Mouse (Mus musculus) stomach, postnatal 0 days (tissue): ENCODE results near the gene Limd1. TPM values are rescaled to one million over a fixed set of nuclear protein-coding genes. Genes with fewer than 3 reads are reported as not detected.

ENCODE experiments used
- ATAC-seq: fragments of 200-750 bp; cut with Nextera tagmentation; 2 replicates; pipeline ENCODE4 v1.8.0; 2017; ENCODE audit not compliant: low FRiP score, low TSS enrichment
- DNase-seq: peaks from one replicate; pipeline ENCODE4 v3.0.0-alpha.2; 2016; ENCODE audit warnings: low spot score
- H3K27ac ChIP-seq: fragments of 300-500 bp; sonication (generic); replicated peaks from 2 replicates; pipeline ENCODE4 v1.5.1; 2014; ENCODE audit warnings: mild to moderate bottlenecking, control low read depth
- H3K27me3 ChIP-seq: fragments of 300-500 bp; sonication (generic); 2 replicates; pipeline ENCODE4 v1.6.1; 2014; ENCODE audit warnings: low read length; ENCODE audit not compliant: control insufficient read depth, insufficient read depth
- H3K36me3 ChIP-seq: fragments of 300-500 bp; sonication (generic); 2 replicates; pipeline ENCODE4 v1.6.1; 2014; ENCODE audit warnings: low read length, mixed read lengths; ENCODE audit not compliant: control insufficient read depth, insufficient read depth
- H3K4me1 ChIP-seq: fragments of 300-500 bp; sonication (generic); replicated peaks from 2 replicates; pipeline ENCODE4 v1.6.1; 2014; ENCODE audit warnings: antibody characterized with exemption; ENCODE audit not compliant: control insufficient read depth, insufficient read depth
- H3K4me2 ChIP-seq: fragments of 300-500 bp; sonication (generic); replicated peaks from 2 replicates; pipeline ENCODE4 v1.6.1; 2014; ENCODE audit warnings: low read depth, mild to moderate bottlenecking, control low read depth, moderate library complexity
- H3K4me3 ChIP-seq: fragments of 300-500 bp; sonication (generic); 2 replicates; pipeline ENCODE4 v1.5.1; 2014; ENCODE audit warnings: low read depth, low read length, control low read depth
- H3K9ac ChIP-seq: fragments of 300-500 bp; sonication (generic); 2 replicates; pipeline ENCODE4 v1.6.1; 2014; ENCODE audit warnings: mild to moderate bottlenecking, low read length, control low read depth, mixed read lengths
- H3K9me3 ChIP-seq: fragments of 300-500 bp; sonication (generic); 2 replicates; pipeline ENCODE4 v1.6.1; 2016; ENCODE audit warnings: low read length; ENCODE audit not compliant: control insufficient read depth
- CTCF ChIP-seq: IDR thresholded peaks from 2 replicates; pipeline ENCODE4 v1.5.1; 2016; ENCODE audit warnings: antibody characterized with exemption, low read depth, mild to moderate bottlenecking, moderate library complexity
- EP300 ChIP-seq: optimal IDR thresholded peaks from 2 replicates; pipeline ENCODE3; 2016; ENCODE audit warnings: antibody characterized with exemption
- WGBS: fragments of 180-500 bp; shearing (Covaris S2); extraction: QIAGEN DNeasy Blood & Tissue Kit; methylation state at CpG from one replicate; pipeline ENCODE4 v1.1.7; 2014; 5-methylcytosine and 5-hydroxymethylcytosine counted together
- polyA plus RNA-seq: library from polyadenylated mRNA; unstranded; fragments of >200 nt; fragmentation: Nextera tagmentation; extraction: Ambion mirVana; gene quantifications from 2 replicates; pipeline ENCODE4 v1.2.1, GENCODE M21; 2015

Limd1 gene
- polyA plus RNA-seq, 1 experiment from 2014 or later, result 22.2 TPM

- DNase-seq, result peak; percentile 54
- WGBS, result 0% methylated on average over 1 of the region's 1 CpGs
- TF ChIP-seq CTCF (peak; percentile 87), EP300 (no peak)
- H3K27me3 ChIP-seq, result no peaks in the 10 kb centered on the region
- no peaks in the 10 kb centered on the region for H3K9me3 ChIP-seq
- H3K4me3 ChIP-seq, result no peak overlapping the region
- H3K36me3 ChIP-seq, result no peaks in the 10 kb centered on the region; the same call in 1 of the 2 replicates
- ATAC-seq, result no peak
- no peaks in the 10 kb centered on the region for H3K4me1 ChIP-seq
- no peak overlapping the region for H3K9ac ChIP-seq
- H3K4me2 ChIP-seq, result no peak overlapping the region
- H3K27ac ChIP-seq, result no peak overlapping the region
Observed at GRCm38 (mm10) chr9:123525095-123525494, 46.6 kb downstream of the Limd1 start.

DNA sequence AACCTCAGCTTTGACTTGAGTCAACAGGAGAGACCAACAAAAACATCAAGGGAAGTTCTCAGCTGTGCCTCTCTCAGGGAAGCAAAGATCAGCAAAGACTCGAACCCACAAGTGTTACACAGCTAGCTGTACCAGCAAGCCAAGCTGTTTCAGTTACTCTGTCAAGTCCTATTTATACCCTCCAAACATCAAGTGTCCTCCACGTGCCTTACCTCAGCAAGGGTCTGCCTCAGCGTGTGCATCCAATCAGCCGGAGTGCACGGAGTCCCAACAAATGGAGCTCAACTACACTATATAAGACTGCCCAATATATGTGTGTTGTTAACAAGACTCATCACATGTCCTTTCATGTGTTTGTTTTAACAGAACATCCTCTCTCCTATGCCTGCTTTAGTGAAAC is 48.0 kb downstream of the Limd1 start:
- no peak overlapping the region for H3K9ac ChIP-seq
- no peak for TF ChIP-seq EP300
- no peak for TF ChIP-seq CTCF

GRCm38 (mm10) chr9:123528087-123528925 is 49.8 kb downstream of the Limd1 start:
- Histone ChIP-seq H3K9ac (peak overlapping the region; percentile 77), H3K9me3 (no peaks in the 10 kb centered on the region), H3K4me2 (peak overlapping the region; percentile 68), H3K36me3 (no peaks in the 10 kb centered on the region), H3K27me3 (no peaks in the 10 kb centered on the region), H3K4me3 (peak overlapping the region; percentile 48), H3K4me1 (0 out of 2 replicates have a peak, but pooled peaks cover 3% of the 10 kb centered on the region), H3K27ac (peak overlapping the region; percentile 95)
- TF ChIP-seq CTCF, result no peak
- no peak for TF ChIP-seq EP300
- ATAC-seq (no peak), DNase-seq (no peak)
- 22% methylated on average over 6 of the region's 6 CpGs for WGBS

More for the DNA sequence above, 48.0 kb downstream of the Limd1 start:
- no peak for ATAC-seq
- Histone ChIP-seq H3K27me3 (no peaks in the 10 kb centered on the region), H3K4me2 (no peak overlapping the region), H3K9me3 (no peaks in the 10 kb centered on the region), H3K27ac (no peak overlapping the region), H3K4me1 (0 out of 2 replicates have a peak, but pooled peaks cover 3% of the 10 kb centered on the region), H3K4me3 (no peak overlapping the region), H3K36me3 (no peaks in the 10 kb centered on the region; the same call in 1 of the 2 replicates)
- 76% methylated on average over 5 of the region's 5 CpGs for WGBS
- no peak for DNase-seq

DNA sequence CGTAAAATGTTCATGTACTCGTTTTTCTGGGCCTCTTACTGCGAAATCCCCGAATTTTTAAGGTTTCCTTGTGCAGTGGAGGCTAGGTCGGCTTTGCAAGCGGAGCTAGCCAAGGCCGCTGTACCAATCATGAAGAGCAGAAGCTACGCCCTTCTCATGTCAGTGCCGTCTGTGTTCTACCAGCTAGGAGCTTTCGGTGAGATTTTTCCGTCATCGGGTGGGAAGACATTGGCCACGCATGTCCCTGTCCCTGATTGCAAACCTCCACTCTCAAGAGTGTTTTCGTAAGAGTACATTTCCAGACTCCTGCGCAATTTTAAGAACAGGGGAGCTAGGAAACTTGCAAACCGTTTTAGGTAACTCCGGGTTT is 50.4 kb downstream of the Limd1 start:
- ATAC-seq (peak; percentile 25), DNase-seq (peak; percentile 44)
- Histone ChIP-seq H3K4me2 (peak overlapping the region; percentile 68), H3K4me3 (peak overlapping the region; percentile 48), H3K27ac (peak overlapping the region; percentile 95), H3K27me3 (no peaks in the 10 kb centered on the region), H3K9me3 (no peaks in the 10 kb centered on the region), H3K4me1 (0 out of 2 replicates have a peak, but pooled peaks cover 3% of the 10 kb centered on the region), H3K9ac (peak overlapping the region; percentile 77), H3K36me3 (no peaks in the 10 kb centered on the region)
- under 1% methylated on average over 17 of the region's 17 CpGs for WGBS
- TF ChIP-seq CTCF, result no peak
- no peak for TF ChIP-seq EP300

GRCm38 (mm10) chr9:123529392-123530157 is 51.1 kb downstream of the Limd1 start, which contains the start of gene Sacm1l:
Sacm1l (plus strand) TSS chr9:123529759.
- Histone ChIP-seq H3K36me3 (no peaks in the 10 kb centered on the region), H3K4me2 (peak within 1 kb of the TSS; percentile 75), H3K4me3 (peak within 1 kb of the TSS; percentile 95), H3K27me3 (no peaks in the 10 kb centered on the region), H3K4me1 (0 out of 2 replicates have a peak, but pooled peaks cover 3% of the 10 kb centered on the region), H3K27ac (peak within 1 kb of the TSS; percentile 97), H3K9ac (peak within 1 kb of the TSS; percentile 93), H3K9me3 (no peaks in the 10 kb centered on the region)
- TF ChIP-seq CTCF, result no peak
- no peak for TF ChIP-seq EP300
- whole genome bisulfite sequencing, result under 1% methylated on average over 63 of the region's 79 CpGs
- DNase-seq (peak; percentile 99), ATAC-seq (peak; percentile 99)
